Mouse (Mus musculus) ES-Bruce4 (cell line): Measurements from ENCODE around the gene Grap2. TPM values are rescaled to one million over a fixed set of nuclear protein-coding genes. Genes with fewer than 3 reads are reported as not detected.
A peak's percentile ranks its signal among the peaks of the same experiment; 100 is the strongest.

Experiments
- H3K27ac ChIP-seq: 2 replicates; pipeline ENCODE4 v1.5.1; 2012; ENCODE audit warnings: low read length, inconsistent platforms; ENCODE audit not compliant: insufficient read depth
- H3K27me3 ChIP-seq: 2 replicates; pipeline ENCODE4 v1.6.1; 2012; ENCODE audit warnings: mild to moderate bottlenecking, low read length, inconsistent platforms; ENCODE audit not compliant: control insufficient read depth, poor library complexity, insufficient read depth, severe bottlenecking
- H3K36me3 ChIP-seq: 2 replicates; pipeline ENCODE4 v1.6.1; 2012; ENCODE audit warnings: inconsistent platforms, mild to moderate bottlenecking, low read length, moderate library complexity; ENCODE audit not compliant: control insufficient read depth, poor library complexity, insufficient read depth, severe bottlenecking
- H3K4me1 ChIP-seq: one replicate; pipeline ENCODE4 v1.8.1; 2011; ENCODE audit warnings: low read length; ENCODE audit not compliant: control insufficient read depth, insufficient read depth
- H3K4me3 ChIP-seq: 2 replicates; pipeline ENCODE4 v1.5.1; 2011; ENCODE audit warnings: low read depth, mild to moderate bottlenecking, low read length
- H3K9ac ChIP-seq: 2 replicates; pipeline ENCODE4 v1.6.1; 2012; ENCODE audit warnings: low read depth, mild to moderate bottlenecking, inconsistent platforms; ENCODE audit not compliant: poor library complexity, severe bottlenecking
- H3K9me3 ChIP-seq: replicated peaks from 2 replicates; pipeline ENCODE4 v1.6.1; 2012; ENCODE audit warnings: mild to moderate bottlenecking, low read length, inconsistent platforms; ENCODE audit not compliant: control insufficient read depth, poor library complexity, insufficient read depth, severe bottlenecking
- CTCF ChIP-seq: IDR thresholded peaks from one replicate; pipeline ENCODE4 v1.8.1; 2011; ENCODE audit warnings: low read depth, low read length
- EP300 ChIP-seq: IDR thresholded peaks from 2 replicates; pipeline ENCODE4 v1.6.1; 2011; ENCODE audit warnings: low read depth, low read length; ENCODE audit not compliant: insufficient read depth
- POLR2A ChIP-seq: IDR thresholded peaks from one replicate; pipeline ENCODE4 v1.8.1; 2011; ENCODE audit warnings: low read length; ENCODE audit not compliant: insufficient read depth
- polyA plus RNA-seq: library from polyadenylated mRNA; stranded (reverse); fragments of >200 nt; gene quantifications from 2 replicates; pipeline ENCODE4 v1.2.4, GENCODE M21; 2011; ENCODE audit warnings: low read depth; ENCODE audit not compliant: missing spikeins, insufficient read depth, insufficient read length

Gene Grap2
- polyA plus RNA-seq, 1 experiment = 0.51 TPM

DNA sequence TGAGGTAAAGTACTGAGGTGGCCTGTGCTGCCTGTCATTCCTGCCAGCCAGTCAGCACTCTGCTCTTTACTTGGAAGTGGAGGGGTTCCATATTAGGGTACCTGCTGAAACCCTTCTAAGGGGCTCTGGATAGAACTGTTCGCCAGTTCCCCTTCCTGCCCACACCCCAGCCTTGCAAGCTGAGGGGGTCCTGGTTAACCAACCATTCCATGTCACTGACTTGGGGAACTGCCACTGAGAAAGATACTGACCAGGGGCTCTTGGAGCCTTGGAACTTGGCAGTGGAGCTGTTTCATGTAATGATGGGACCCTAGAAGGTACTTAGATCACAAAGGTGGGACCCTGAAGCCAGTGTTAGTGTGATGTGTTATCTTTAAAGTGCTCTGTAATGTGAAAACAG lies 2.2 kb upstream of the Grap2 start:
- no peak for TF ChIP-seq EP300
- TF ChIP-seq CTCF = no peak
- TF ChIP-seq POLR2A = no peak
- Histone ChIP-seq H3K27me3 (no peaks in the 10 kb centered on the region), H3K36me3 (no peaks in the 10 kb centered on the region), H3K9ac (no peak overlapping the region), H3K4me3 (no peak overlapping the region), H3K9me3 (no peaks in the 10 kb centered on the region), H3K4me1 (peaks cover 1% of the 10 kb centered on the region), H3K27ac (no peak overlapping the region)

DNA sequence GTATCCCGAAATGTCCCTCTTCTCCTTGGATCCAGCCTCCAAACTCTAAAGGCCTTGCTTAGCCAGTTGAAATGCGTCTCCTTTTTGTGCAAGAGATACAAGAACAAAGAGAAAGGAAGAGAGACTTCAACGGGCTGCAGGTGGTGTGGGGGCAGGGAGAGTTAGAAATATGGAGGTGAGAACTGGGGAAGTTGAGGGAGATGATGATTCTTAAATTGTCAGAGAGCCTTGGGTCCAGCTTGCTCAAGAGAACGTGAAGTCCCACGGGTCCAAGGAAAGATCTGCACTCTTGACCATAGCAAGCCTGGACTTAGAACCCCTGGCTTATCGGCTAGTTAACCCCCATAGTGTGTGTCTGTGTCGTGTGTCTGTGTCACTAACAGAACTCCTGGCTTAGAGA lies 783 bp upstream of the Grap2 start:
- H3K9me3 ChIP-seq = no peaks in the 10 kb centered on the region
- H3K4me1 ChIP-seq = peaks cover 1% of the 10 kb centered on the region
- TF ChIP-seq POLR2A (no peak), EP300 (no peak), CTCF (no peak)
- no peaks in the 10 kb centered on the region for H3K36me3 ChIP-seq
- H3K27me3 ChIP-seq = no peaks in the 10 kb centered on the region
- H3K4me3 ChIP-seq = no peak overlapping the region
- no peak overlapping the region for H3K27ac ChIP-seq
- no peak overlapping the region for H3K9ac ChIP-seq

DNA sequence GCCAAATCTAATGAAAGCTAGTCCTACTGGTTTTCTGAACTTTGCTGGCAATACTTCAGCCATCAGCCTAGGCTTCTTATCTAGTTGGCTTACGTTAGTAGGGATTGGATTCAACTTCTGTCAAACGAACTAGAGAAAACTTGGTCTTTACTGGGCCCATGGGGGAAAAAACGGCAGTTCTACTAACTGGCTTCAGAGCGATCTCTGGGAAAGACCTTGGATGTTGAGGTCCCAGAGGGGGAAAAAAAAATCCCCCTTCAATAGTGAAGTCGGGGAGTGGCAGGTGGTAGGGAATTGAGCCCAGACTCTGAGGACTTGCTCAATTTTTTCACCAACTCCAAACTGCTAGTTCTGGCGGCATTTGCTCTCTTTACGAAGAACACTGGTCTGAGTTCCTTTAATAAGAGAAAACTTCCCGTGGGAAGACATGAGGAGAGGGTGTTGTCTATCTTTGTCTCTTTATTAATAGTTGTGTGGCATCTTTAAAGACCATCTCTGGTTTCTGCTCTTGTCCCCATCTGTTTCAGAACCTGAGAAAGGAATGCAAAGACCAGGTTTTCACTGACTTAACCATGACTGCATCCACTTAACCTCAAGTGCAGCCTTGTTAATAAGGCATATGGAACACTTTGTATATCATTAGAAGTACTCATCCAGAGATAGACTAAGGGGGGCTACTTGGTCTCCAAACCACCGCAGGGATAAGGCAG lies 572 bp downstream of the Grap2 start:
- Histone ChIP-seq H3K36me3 (no peaks in the 10 kb centered on the region), H3K4me3 (peak overlapping the region; percentile 19; the same call in 1 of the 2 replicates), H3K4me1 (peaks cover 1% of the 10 kb centered on the region), H3K9ac (no peak overlapping the region), H3K27ac (no peak overlapping the region), H3K27me3 (no peaks in the 10 kb centered on the region), H3K9me3 (no peaks in the 10 kb centered on the region)
- TF ChIP-seq EP300 = no peak
- no peak for TF ChIP-seq CTCF
- no peak for TF ChIP-seq POLR2A

DNA sequence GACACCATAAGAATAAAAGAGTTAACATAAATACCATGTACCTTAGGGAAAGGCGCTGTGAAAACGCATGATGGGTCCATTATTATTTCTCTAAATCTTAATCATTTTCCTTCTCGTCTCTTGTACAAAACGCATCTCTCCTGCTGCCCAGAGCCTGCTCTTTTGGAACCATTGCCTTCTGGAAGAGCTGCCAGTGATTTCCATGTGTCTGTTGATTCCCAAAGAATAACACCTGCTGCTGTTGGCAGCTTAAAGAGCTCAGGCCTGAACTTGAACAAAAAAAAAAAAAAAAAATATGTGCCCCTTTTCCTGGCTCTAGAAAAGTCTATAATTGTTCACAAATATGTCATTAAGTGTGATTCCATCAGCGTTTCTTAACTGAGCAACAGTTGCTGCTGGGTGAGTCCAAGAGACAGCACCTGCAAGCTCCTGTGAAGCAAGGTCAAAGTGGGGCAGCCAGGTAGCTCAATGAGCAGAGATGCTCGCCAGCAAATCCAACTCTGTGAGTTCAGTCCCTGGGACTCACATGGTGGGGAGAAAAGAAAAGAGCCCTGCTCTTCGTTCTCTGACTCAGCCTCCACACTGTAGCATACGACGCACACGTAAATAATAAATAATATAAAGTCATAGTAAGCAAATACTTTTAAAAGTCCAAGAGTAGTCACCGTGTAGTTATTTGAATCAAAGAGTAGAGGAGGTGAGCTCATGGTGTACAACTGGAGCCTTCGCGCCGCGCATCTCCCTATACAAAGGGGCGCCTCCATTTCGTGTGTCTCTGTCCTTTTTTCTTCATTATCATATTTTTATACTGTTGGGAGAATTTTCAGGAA lies 2.0 kb downstream of the Grap2 start:
- Histone ChIP-seq H3K9me3 (no peaks in the 10 kb centered on the region), H3K27me3 (no peaks in the 10 kb centered on the region), H3K4me1 (peaks cover 1% of the 10 kb centered on the region), H3K9ac (no peak overlapping the region), H3K4me3 (no peak overlapping the region), H3K36me3 (no peaks in the 10 kb centered on the region), H3K27ac (no peak overlapping the region)
- TF ChIP-seq CTCF = no peak
- TF ChIP-seq POLR2A = no peak
- TF ChIP-seq EP300 = no peak

DNA sequence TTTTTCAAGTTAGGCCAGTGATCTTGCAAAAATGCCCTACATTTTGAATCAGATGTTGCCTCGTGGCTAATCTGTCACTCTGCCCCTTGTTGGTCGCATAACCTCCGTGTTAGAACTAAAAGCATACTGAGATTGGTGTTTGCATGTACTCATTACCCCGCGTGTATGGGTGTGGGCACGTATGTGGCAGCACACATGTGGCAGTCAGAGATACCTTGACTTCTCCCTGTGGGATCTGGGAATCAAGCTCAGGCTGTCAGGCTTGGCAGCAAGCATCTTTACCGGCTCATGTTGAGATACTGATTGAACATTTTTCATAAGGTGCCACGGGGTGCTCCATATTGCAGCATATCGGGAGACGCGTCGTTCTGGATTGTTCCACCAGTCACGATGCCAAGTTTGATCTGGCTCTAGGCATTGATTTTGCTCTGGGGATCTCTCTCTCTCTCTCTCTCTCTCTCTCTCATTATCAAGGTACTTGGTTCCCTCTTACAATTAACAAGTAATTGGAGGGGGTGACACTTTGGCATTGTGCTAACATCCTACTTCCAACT lies 3.5 kb downstream of the Grap2 start:
- Histone ChIP-seq H3K4me3 (no peak overlapping the region), H3K27ac (no peak overlapping the region), H3K9ac (no peak overlapping the region), H3K9me3 (no peaks in the 10 kb centered on the region), H3K4me1 (peaks cover 1% of the 10 kb centered on the region), H3K27me3 (no peaks in the 10 kb centered on the region), H3K36me3 (no peaks in the 10 kb centered on the region)
- TF ChIP-seq EP300 = no peak
- no peak for TF ChIP-seq CTCF
- TF ChIP-seq POLR2A = no peak

DNA sequence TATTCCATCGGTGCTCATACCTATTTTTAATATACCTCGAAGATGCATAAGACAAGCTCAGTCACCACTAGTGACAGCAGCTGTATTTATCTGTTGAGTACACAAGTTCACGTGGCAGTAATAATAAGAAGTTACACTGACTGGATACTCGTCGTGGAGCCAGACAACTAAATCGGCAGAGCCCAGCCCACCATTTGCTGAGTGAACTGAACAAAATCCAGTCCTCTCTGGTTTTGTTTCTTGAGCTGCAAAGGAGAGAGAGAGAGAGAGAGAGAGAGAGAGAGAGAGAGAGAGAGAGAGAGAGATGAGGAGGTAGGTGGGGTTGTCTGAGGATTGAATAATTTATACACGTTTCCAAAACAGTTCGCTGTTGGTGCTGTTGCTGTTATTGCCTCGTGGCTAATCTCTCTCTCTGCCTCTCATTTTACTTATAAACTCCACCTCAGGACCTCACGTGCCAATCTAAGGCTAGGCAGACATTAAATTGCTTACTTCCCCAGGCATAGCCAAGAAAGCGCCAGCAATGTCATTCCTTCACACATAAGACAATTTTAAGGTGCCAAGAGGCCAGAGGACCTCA lies 4.1 kb downstream of the Grap2 start:
- Histone ChIP-seq H3K36me3 (no peaks in the 10 kb centered on the region), H3K4me3 (no peak overlapping the region), H3K9ac (no peak overlapping the region), H3K4me1 (peaks cover 1% of the 10 kb centered on the region), H3K27me3 (no peaks in the 10 kb centered on the region), H3K27ac (no peak overlapping the region), H3K9me3 (no peaks in the 10 kb centered on the region)
- no peak for TF ChIP-seq EP300
- TF ChIP-seq POLR2A = no peak
- no peak for TF ChIP-seq CTCF
